Mouse (Mus musculus): ENCODE results near the gene C130074G19Rik. TPM values are rescaled to one million over a fixed set of nuclear protein-coding genes. Genes with fewer than 3 reads are reported as not detected.

C130074G19Rik gene
- total RNA-seq (2021), result 10 to 100 TPM; 13.9 to 15.4 TPM
- long read RNA-seq, experiment 1, partial matches to known transcripts, result 0 of 3 reads
- long read RNA-seq, experiment 1, other reads (novel, unspliced or antisense), result 3 of 3 reads
- long read RNA-seq, experiment 2, partial matches to known transcripts, result 0 of 3 reads
- long read RNA-seq, experiment 2, other reads (novel, unspliced or antisense), result 1 of 3 reads

DNA sequence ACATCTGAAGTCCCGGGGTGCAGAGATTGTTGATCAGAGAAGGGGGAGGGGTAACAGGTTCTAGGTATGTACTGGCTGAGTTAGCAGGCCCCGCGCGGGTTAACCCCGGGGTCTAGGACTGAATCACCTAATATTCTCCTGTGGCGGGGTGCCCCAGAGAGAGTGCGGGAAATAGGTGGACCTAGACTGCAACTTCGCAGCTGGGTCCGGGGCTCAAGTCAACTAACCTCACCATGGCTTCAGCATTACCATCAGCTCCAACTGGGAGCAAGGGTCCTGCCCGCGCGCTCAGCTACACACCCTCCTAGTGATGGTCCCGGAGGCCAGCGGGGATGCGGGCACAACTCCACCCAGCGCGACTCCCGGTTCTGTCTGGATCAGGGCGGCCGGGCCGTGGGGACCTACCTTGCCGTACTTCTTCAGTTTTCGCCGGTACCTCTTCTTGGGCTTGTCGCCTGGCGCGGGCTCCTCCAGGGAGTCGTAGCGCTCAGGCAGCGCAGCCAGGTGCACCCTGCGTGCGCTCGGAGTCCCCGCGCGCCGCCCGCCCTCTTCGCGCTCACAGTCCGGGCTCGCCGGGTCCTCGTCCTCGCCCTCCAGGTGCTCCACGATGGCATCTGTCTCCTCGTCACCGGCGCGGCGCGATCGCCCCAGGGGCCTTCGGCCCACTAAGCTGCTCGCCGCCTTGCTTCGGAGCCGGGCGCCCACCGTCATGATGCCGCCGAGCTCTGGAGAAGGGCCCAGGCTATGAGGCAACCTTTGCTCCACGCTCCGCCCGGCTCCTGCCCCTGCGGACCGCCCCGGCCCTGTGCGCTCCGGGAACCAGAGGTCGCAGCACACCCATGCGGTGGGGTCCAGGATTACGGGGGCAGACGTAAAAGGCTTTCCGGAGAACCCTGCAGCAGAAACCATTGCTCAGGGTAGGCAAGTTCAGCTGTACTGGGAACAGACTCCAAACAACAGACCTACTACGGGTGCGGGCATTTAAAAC is at the start of gene C130074G19Rik:
TSS of gene C130074G19Rik (minus strand) at position 938 of the 988 bp plus-strand sequence.
- DNase-seq, result peak; percentile 77 to 86

DNA sequence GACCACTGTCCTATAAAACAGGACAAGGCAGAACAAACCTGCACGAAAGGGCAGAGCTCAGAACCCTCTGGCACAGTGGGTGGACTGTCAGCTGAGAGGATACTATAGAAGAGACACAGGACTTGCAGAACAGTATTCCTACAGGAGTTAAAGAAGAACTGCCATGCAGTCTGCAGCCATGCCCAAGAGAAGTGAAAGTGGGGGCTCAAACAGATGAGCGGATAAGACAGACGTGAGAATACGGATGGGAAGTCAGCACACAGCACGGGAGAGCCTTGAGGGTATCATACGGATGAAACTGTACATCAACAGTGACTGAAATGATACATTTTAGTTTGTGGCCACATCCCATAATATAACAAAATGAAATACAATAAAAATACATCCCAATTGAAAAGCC is 48.1 kb upstream of the C130074G19Rik start:
- no peak for DNase-seq

DNA sequence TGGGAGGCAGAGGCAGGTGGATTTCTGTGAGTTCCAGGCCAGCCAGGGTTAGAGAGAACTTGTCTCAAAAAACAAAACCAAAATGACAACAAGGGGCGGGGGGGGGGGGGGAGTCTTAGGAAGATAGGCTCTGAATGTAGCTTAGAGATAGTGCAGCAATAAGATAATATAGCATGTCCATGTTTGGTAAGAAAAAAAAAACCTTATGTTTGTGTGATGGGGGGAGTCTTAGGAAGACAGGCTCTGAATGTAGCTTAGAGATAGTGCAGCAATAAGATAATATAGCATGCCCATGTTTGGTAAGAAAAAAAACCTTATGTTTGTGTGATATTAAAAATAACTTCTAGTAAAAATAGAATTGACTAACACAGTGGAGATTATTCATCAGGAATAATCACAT is 45.4 kb upstream of the C130074G19Rik start:
- no peak for DNase-seq

- no peak for DNase-seq
Measured at GRCm38 (mm10) chr1:184927911-184928310, 44.9 kb upstream of the C130074G19Rik start.

GRCm38 (mm10) chr1:184922824-184923223 is 39.8 kb upstream of the C130074G19Rik start:
- no peak for DNase-seq

DNA sequence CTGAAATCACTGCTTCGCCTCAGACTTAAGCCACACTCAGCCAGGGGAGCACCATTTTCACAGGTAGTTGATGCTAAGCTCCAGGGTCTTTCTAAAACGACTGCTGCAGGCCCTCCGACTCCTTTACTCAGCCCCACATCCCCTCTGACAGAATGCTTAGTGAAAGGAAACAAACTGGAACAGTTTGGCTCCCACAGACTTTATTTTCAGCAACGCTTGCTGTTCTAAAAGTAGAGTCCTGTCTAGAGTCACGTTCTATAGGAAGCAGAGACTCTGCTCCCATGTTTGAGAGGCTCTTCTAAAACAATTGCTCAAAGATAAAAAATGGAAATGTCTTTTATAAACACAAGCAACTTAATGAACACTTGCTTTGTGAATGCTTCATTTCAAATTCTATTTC is 37.0 kb upstream of the C130074G19Rik start:
- DNase-seq, result no peak

DNA sequence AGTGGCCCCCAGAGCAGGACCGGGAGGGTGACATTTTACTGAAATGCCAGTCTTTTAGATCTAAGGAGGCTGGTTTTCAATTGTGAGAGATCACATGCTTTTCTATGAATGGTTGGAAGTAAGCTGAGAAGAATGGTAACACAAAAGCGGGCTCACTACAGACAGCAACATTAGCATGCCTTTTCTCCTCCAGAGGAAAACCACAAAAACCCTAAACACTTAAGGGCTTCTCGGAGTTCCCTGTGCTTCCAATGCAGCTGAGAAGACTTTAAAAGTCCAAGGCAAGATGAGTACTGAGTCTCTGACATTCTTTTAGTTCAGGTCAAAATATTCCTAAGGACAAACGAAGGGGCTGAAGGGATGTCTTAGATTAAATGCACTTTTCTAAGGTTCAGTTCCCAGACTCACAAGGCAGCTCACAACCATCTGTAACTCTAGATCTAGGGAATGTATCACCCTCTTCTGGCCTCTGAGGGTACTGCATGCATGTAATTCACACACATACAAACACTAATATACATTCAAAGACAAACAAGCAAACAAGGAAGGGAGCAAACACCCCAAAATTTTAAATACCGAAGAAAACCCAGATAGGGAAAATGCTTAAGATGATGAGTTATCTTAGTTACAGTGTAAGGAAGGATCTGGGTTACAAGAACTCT is 35.3 kb upstream of the C130074G19Rik start:
- DNase-seq, result no peak

DNA sequence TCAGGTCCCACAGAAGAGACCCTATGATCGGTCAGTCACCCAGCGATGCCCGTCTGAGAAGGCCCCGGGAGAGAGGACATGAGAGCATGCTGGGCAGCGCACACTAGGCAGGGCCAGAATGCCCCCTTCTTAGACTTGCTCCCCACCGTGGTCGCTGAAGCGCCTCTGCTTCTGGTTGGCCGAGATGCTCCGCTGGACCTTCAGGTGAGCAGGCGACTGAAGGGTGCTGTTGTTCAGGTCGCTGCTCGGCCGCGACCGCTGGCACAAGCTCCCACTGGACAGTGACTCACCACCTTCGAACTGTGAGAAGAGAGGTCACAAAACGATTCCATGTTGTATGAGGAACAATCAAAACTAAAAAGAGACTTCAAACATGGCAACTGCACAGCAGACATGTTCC is 29.3 kb upstream of the C130074G19Rik start:
- DNase-seq, result no peak

DNA sequence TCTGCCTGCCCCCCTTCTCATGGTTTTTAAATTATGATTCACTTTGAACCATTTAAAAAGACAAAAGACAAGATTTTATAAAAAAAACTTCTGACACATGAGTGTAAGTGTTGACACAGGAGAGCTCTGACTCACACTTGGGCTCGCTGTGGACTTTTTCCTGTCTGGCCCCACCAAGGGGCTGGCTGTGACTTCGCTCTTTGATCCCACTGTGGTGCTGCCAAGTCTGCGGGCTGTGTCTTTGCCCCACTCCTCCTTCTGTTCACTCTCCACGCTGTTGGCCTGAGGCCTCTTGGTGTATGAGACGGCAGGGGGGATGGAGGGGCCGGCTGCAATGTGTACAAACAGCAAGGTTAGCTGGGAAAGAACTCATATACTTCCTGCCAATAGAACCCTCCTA is 28.8 kb upstream of the C130074G19Rik start:
- DNase-seq, result no peak

- DNase-seq, result peak; percentile 35 to 44
Measured at GRCm38 (mm10) chr1:184908558-184908957, 25.5 kb upstream of the C130074G19Rik start.

- no peak for DNase-seq
Measured at GRCm38 (mm10) chr1:184905904-184906745, 23.1 kb upstream of the C130074G19Rik start.

DNA sequence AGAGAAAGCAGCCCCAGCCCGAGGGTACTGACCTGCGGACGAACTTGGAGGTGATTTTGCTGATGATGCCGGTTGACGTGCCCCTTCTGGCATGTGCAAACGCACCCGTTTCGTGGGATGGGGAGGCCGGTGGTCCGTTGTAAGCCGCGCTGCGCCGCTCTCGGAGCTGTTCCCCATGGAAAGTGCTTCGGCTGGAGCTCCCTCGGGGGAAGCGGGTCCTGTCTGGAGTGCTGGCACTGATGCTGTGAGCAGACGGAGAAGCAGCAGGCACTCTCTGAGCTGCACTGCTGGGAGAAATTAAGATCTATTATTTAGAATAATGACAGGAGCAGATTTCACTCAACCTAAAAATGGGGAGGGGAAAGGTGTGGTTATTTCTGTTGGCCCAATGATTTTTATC is 22.4 kb upstream of the C130074G19Rik start:
- no peak for DNase-seq

DNA sequence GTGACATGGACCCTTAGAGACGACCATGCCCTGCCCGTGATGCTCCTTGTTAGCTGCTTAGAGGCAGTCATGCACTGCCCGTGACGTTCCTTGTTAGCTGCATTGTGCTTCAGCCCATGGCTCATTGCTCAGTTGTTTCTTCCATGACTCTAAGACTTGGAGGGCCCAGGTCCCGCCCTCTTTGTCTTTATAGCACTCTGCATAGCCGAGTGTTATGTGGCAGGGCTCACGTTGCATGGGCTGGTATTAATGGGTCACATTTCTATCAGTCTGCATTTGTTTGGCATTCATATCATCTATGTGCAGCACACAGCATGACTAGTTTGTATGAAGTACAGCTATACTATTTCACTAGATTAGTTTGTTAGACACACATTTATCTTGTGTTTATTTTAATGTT is 20.7 kb upstream of the C130074G19Rik start:
- no peak for DNase-seq

DNA sequence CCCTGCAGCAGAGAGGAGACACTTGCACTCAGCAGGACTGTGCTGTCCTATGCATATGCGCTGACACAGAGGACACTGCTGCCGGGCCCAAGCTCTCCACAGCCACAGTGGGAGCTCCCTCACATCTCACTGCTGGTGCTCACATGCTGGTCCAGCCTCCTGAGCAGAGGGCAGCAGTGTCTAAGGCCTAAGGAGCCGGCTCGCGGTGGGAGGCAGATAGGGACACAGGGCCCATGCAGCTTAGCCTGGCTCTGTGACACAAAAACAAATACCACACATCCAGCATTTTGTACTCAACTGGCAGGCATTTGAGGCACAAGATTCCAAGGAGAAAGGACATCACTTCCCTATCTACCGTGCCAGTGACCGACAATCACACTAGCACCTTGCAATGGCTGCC is 19.9 kb upstream of the C130074G19Rik start:
- DNase-seq, result no peak

- no peak for DNase-seq
Measured at GRCm38 (mm10) chr1:184897350-184897749, 14.3 kb upstream of the C130074G19Rik start.

DNA sequence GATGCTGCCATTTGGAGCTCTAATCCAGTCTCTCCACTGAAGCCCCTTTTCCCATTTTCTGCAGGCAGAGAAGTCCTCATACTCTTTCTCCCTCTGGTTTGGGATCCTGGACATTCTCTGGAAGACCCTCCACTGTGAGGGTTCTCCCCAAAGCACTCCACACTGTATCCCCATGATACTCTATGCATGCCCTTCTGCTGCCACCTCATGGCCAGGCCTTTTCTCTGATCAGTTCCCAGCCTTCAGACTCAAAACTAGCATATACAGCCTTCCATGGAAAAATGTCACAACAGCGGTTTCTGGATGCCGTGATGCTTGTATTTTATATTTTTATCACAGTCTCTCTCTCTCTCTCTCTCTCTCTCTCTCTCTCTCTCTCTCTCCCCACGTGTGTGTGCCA is 9.0 kb upstream of the C130074G19Rik start:
- no peak for DNase-seq

- DNase-seq, result peak; percentile 47 to 63
Measured at GRCm38 (mm10) chr1:184889454-184889853, 6.4 kb upstream of the C130074G19Rik start.

DNA sequence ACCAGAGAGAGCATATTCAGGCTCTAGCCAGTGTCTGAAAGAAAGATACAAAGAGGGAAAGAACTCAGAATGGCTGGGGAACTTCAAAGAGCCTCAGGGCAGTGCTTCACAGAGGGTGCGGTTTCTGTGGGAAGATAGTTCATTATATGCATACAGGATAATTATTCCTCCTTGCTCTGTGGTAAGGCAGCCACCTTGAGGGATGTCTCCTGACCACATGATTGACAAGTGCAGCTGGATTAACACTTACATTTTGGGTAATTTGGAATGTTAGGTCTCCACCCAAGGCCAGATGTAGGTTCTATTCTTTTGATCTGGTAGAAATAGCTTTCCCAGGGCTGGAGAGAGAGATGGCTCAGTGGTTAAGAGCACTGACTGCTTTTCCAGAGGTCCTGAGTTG is 3.1 kb upstream of the C130074G19Rik start:
- DNase-seq, result no peak

DNA sequence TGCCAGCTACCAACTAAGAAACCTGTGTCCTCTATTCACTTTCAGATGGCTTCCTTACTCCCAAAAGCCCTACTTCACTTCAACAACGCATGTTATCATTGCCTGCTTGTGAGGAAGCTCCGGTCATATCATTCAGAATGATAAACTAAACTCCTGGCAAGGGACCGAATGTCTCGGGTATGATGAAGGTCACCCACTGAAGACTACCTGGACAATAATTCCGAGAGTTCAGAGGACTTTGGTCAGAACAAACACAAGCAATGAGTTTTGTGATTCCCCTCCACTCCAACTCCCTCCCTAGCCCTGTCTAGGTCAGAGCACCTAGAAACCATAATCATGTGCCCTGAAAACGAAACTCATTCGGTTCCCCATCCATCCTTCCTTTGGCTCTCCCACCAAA is 1.2 kb downstream of the C130074G19Rik start:
- DNase-seq, result no peak

DNA sequence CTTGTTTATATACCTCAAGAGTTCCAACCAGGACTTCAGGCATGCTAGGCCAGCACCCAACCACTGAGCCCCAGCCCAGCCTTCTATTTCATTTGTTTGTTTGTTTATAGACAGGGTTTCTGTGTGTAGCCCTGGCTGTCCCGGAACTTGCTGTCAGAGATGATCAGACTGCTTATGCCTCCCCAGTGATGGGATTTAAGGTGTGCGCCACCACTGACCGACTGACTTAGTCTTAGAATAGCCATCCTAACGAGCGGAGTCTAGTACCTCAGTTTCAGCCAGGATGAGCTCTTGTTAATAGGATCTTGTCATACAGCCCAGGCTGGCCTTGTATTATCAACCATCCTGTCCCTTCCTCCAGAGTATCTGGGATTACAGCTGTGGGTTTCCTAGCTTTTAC is 1.8 kb downstream of the C130074G19Rik start:
- DNase-seq, result no peak

DNA sequence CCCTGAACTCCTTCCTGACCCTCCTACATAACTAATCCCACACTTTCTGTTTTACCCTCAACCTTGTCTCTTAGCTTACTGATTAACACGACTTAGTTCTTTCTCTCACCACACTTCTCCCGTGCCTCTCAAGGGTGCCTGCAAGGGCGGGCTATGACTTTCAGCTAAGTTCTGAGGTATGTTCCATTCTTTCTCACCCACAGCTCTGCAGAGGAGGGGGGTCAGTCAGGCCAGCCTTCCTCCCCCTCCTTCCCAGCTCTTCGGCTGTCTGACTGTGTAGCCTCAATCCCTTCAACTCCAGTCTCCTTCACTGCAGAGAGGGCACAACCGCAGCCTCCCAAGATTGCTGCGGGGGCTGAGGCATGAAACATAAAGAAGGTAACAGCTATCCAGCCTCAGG is 4.2 kb downstream of the C130074G19Rik start:
- DNase-seq, result no peak

- DNase-seq, result no peak
Measured at GRCm38 (mm10) chr1:184877306-184877705, 5.7 kb downstream of the C130074G19Rik start.
